Mouse (Mus musculus): ENCODE measurements at regions not wholly inside any gene's neighbourhood (a gene's known extent, or its start where the extent isn't known, plus 50 kb on each side); places are given as distances from the start of the nearest gene placed in this dataset.

DNA sequence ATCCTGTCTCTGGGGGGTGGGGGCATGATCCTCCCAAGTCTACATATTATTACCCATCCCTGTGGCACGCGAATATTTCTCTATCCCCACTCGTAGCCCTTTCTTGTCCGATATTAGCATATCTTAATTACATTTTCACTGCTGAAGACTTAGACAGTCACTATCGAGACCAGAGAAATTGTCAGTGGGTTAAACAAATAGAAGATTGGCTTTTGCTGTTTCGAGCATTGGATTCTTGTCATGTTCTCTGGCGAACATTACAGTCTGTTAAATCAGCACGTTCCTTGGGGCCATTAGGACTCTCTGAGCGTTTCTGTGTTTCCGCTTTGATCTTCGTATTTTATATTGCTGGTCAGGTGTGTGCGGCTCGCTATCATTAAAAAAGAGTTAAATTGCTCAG is 129.6 kb upstream of the Psmd7 start:
- DNase-seq: no peak

DNA sequence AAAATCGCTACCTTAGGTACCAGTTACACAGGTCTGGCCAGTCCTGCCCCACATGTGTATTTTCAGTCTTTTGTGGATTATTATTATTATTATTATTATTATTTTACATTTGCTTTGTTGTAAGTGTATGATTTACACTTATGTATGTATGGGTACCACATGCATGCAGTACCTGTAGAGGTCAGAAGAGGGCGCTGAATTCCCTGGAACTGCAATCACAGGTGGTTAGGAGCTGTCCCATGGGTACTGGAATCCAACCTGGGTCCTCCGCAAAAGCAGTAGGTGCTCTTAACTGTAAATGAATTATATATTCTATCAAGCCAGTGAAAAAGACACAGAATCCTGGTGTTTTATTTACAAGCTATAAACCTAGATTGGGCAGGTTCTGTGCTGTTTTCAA is 131.4 kb upstream of the Psmd7 start:
- no peak for DNase-seq

- no peak for DNase-seq
Observed at GRCm38 (mm10) chr8:107726716-107727115, 138.5 kb upstream of the Psmd7 start.

DNA sequence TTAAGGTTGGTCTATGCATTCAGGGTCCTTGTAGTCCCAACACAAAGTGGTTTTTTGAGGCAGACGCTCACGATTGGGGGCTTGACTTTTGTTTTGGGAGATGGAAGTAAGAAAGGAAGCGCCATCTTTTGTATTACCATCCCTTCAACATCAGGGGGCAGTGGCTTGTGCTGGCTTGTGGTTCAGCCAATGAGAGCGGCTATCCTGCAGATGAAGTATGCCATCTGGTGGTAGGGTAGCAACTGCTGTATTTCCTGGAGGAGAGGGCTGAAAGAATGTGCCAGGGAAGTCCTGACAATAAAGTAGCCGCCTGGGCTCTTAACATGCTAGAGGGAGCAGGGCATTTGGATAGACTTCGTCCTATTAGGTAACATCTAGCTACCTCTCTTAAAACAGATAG is 139.0 kb upstream of the Psmd7 start:
- no peak for DNase-seq

GRCm38 (mm10) chr8:107739091-107739490 is 150.8 kb upstream of the Psmd7 start:
- no peak for DNase-seq

DNA sequence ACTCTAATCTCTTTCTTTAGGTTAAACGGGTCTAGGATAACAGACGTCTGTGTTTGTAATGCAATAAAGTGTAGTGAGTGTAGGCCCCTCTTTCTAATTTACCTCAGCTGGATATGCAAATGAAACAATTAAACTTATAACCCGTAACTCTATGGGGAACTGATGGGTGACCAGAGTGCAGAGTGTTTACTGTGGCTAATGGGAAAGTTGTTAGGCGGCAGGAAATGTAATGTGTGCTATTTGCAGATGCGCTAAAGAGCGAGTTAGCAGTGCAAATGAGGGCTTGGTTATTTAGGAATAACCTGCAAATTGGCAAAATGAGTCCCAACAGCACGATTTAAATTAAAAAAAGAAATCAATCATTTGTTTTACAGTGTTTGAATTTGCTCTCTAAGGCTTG is 168.8 kb upstream of the Psmd7 start:
- DNase-seq: no peak

DNA sequence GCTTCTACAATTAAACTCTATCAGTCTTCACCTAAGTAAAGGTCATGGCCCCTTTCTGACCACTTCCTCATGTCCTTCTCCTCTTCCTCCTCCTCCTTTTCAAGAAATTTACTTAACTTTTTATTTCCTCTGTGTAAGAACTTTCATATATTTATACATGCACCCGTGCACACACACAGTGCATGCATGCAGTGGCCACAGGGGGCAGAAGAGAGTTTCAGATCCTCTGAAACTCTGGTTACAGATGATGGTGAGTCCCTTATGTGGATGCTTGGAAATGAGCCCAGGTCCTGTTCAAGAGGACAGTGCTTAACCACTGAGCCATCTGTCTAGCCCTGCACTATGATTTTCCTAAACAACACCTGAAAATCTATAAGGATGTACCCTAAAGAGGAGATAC is 170.4 kb upstream of the Psmd7 start:
- no peak for DNase-seq

- DNase-seq: no peak
Observed at GRCm38 (mm10) chr8:107776906-107777305, 165.5 kb upstream of the Zfhx3 start.

DNA sequence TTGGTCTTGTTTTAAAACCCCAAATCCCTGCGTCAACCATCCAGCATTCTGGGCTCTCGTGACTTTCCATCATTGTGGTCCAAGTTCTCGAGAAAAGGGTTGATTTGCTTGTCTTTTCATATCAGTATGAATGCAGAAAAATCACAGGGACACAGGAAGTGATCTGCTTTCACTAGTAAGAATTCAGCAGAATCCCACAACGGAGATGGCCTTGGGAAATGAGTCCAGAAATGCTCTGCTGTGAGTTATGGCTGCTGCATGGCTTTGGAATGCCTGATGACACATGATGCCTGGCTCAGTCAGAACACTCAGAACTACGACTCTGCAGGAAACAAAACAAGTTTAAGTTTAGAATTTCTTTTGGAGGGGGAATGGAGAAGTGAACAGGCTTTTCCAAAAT is 156.7 kb upstream of the Zfhx3 start:
- DNase-seq: peak; percentile 83

- peak; percentile 67 for DNase-seq
Observed at GRCm38 (mm10) chr8:107792286-107792685, 150.2 kb upstream of the Zfhx3 start.

GRCm38 (mm10) chr8:107814931-107815330 is 127.5 kb upstream of the Zfhx3 start:
- DNase-seq: no peak

- DNase-seq: no peak
Observed at GRCm38 (mm10) chr8:107815775-107816174, 126.7 kb upstream of the Zfhx3 start.

GRCm38 (mm10) chr8:107817796-107818195 is 124.6 kb upstream of the Zfhx3 start:
- DNase-seq: no peak

DNA sequence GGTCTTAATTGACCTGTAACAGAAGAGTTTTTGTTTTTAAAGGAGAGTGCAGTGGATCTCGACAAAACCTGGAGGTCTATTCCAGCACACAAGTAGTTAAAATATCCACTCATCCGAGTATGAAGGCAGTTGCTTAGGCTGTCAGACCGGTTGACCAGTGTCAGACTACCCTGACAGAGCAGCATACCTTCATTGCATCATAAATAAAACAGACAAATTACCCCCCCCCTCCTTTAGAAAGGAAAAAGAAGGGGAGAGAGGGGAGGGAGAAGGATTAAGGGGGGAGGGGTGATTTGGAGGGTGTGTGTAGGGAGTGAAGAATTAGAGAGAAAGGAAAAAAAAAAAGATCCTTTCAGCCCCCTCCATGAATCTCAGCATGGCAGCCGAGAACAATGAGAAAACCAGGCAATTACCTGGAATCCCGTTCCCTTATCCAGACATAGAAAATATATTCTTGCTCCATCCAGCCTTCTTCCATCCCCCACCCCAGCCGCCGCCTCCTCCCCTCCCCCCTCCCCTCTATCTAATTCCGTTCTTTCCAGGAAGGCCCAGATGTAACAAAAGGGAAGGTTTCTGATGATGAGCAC is 122.2 kb upstream of the Zfhx3 start:
- no peak for DNase-seq

DNA sequence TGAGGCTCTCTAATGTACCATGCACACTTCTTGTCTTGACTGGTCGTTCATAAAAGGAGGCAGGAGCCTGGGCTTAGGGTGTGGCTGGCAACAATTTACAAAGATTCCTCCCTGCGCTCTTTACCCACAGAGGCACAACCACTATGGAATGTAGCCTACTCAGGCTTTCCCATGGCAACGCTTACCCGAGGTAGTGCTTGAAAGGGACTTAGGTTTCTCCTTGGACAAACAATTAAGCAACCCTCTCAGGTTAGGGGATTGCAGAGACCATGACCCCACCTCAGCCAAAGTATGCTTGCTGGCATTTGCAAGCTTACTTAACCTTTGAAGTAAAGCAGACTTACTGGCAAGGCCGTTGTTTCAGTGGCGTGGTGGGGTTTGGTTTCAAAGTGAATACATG is 120.9 kb upstream of the Zfhx3 start:
- DNase-seq: no peak

- DNase-seq: no peak
Observed at GRCm38 (mm10) chr8:107824096-107824495, 118.3 kb upstream of the Zfhx3 start.

- DNase-seq: peak; percentile 3
Observed at GRCm38 (mm10) chr8:107824640-107825039, 117.8 kb upstream of the Zfhx3 start.

DNA sequence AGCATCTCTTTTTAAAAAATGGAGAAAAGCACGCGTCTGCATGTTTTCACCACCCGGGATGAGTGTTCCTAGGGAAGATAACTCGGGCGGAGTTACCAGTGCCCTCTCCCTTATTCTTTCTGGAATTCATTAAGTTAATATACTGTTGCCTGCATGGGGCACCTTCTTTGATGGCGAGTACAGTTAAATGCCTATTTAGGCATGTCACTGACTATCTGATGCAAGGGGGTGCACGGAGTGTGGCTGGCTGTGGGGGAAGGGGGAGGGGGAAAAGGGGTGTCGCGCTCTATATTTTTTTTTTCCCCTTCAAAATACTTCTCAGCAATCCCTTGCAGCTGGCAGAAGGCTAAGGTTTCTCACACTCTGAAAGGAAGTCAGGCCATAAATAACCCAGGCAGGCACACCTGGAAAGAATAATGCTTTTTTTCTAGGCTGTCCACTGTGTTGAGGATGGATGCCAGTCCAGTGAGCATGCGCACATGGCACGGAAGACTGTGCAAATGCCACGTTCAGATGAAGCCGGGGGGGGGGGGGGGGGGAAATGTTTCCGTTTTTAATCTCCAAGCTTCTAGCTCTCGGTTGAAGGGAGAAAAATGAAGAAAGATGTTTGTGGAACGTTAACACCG is 114.8 kb upstream of the Zfhx3 start:
- no peak for DNase-seq

- no peak for DNase-seq
Observed at GRCm38 (mm10) chr8:107828541-107828940, 113.9 kb upstream of the Zfhx3 start.

- no peak for DNase-seq
Observed at GRCm38 (mm10) chr8:107833481-107833880, 109.0 kb upstream of the Zfhx3 start.

DNA sequence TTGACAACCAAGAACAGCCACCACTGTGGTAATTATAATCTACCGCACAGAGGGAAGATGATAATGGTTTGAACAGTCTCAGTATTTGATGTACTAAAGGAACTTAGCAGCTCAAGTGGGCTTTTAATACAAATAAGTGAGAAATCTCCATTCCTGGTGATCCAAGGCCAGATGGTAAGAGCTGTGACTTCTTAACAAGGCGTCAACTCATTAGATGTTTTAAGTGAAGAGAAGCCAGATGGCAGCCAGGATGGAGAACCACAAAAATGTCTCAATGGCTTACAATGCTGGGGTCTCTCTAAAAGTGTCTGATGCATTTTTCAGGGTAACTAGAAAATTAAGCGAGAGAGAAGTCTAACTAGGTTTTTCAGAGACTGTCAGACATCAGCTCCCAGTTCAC is 96.3 kb upstream of the Zfhx3 start:
- no peak for DNase-seq

DNA sequence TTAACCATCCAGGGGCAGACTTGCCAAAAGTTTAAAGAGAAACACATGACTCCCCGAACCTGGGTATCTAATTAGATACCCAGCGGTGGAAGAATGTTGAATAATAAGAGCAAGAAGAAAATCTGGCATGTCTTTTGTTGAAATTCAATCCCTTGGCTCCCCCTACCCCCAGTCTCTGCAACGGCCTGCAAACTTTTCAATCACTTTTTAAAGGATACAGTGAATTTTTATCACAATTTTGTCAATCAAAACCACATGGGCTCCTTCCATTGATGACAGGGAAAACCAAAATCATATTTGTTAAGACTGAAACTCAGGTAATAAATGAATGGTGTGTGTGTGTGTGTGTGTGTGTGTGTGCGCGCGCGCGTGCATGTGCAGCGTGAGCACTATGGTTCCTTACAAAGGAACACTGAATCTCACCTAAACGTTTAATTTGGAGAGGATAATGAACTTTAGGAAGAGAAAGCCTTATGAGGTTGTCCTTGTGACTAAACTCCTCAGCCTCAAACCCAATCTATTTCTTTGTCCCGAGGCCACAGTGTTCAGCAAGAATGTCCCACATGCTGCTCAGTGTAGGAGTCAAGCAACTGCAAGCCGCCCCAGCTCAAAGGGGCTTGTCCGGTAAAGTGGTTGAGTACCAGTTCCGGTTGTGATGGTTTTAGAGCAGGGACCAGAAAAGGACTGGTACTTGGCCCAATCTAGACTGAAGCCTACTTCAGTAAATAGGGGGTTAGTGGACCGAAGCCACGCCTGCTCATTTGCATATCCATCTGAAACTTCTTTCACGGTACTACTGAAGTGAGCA is 91.0 kb upstream of the Zfhx3 start:
- DNase-seq: no peak

- DNase-seq: no peak
Observed at GRCm38 (mm10) chr8:107859770-107860169, 82.7 kb upstream of the Zfhx3 start.

- no peak for DNase-seq
Observed at GRCm38 (mm10) chr8:107860251-107860650, 82.2 kb upstream of the Zfhx3 start.

Measured in adrenal gland, adult 2 months (tissue).